ENCODE assay signal across 15 mouse cellular contexts in genomic region chr2:32669876-32670275, GRCm38 (mm10).
"Had no signal": no experiment of that assay in that cellular context is flagged by ENCODE, and none has a peak within 500 bp of the region (broad histone marks: within the 10 kb centered on the region; RNA-seq: fewer than 3 reads in every experiment).

No protein-coding gene starts in this region.

- H3K27ac ChIP-seq: kidney, postnatal 0 days; layer of hippocampus, adult 2 months; limb, embryonic 13.5 days; midbrain, embryonic 13.5 days; stomach, postnatal 0 days had no signal

- H3K36me3 ChIP-seq: midbrain, embryonic 13.5 days had no signal

- H3K27me3 ChIP-seq: limb, embryonic 13.5 days; megakaryocyte, embryonic 14.5 days; midbrain, embryonic 13.5 days had no signal

- H3K4me3 ChIP-seq: layer of hippocampus, adult 2 months; limb, embryonic 13.5 days; megakaryocyte, embryonic 14.5 days; midbrain, embryonic 13.5 days had no signal

- H3K4me2 ChIP-seq: limb, embryonic 13.5 days; midbrain, embryonic 13.5 days had no signal

- ATAC-seq: lung, postnatal 0 days; midbrain, embryonic 13.5 days had no signal

- H3K9ac ChIP-seq: limb, embryonic 13.5 days; midbrain, embryonic 13.5 days had no signal

- H3K9me3 ChIP-seq: limb, embryonic 13.5 days; megakaryocyte, embryonic 14.5 days; midbrain, embryonic 13.5 days had no signal

- DNase-seq: kidney, adult 11 months; kidney, adult 9 months; kidney, postnatal 36 days; left cerebral cortex, postnatal 4 days; lung, adult 2 months; lung, postnatal 4 days; right cerebral cortex, postnatal 14 days; thymus, postnatal 25 days had no signal
